Mouse (Mus musculus) G1E-ER4 (cell line): ENCODE measurements around the gene Tspan4. TPM values are rescaled to one million over a fixed set of nuclear protein-coding genes. Genes with fewer than 3 reads are reported as not detected.

Experiments
- GATA1 ChIP-seq: IDR thresholded peaks from one replicate; pipeline ENCODE4 v1.8.0; 2012; ENCODE audit warnings: low read length, inconsistent platforms
- polyA plus RNA-seq: library from polyadenylated mRNA; stranded (reverse); fragments of >175 nt; gene quantifications from 2 replicates; pipeline ENCODE4 v1.2.3, GENCODE M21; 2012

Tspan4 gene
- polyA plus RNA-seq, 1 experiment = 26.7 TPM

DNA sequence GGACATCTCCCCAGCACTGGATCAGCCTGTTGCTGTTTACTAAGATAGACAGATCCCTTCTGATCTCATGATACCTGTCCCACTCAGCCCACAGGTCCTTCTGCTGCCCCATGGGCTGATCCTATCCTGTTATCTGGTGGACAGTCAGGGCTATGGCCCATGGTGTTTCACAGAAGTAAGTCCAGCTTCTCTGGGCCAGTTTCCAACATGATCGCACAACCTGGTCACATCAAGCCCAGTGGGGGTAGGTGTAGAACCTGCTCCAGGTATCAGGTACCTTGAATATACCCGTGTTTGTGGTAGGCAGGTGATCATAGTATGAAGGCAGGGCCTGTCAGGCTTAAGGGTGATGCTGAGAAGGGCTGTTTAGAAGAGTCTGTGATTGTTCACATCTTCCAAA, 20.3 kb downstream of the Tspan4 start:
- no peak for TF ChIP-seq GATA1

DNA sequence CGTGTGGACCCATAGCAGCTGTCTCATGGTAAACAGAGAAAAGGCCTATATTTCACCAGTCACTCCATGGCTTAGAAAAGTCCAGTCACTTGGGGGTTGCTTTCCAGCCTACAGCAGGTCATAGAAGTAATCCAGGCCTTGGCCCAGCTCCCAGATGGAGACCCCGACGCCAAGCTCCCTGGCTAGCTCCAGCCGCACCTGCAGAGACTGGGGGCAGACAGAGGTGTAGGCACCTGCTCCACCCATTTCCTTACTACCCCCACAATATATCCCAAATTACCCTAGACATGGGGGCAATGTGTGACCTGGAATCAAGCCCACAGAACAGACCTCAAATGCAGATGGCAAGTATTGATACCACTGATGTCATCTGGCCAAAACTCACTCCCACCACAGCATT, 20.9 kb downstream of the Tspan4 start:
- no peak for TF ChIP-seq GATA1

DNA sequence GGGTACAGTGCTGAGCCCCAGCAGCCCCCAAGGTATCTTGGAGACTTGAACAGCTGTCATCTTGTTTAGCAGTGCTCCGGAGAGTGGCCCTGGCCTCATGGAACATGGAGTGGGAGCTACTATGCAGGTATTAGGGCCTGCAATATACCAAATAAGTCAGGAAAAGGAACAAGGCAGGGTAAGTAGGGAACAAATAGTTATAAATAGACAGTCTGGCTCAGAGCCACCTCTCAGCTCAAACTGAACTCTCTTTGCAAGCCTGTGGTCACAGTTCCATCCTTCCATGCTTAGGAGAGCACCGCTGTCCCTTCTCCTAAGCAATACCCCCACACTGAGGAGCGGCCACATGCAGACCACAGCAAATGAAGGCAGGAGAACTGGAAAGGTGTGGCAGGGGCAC, 22.6 kb downstream of the Tspan4 start:
- no peak for TF ChIP-seq GATA1

- TF ChIP-seq GATA1 = no peak
Observed at GRCm38 (mm10) chr7:141501820-141502555, 26.9 kb downstream of the Tspan4 start.

GRCm38 (mm10) chr7:141502556-141502905, 27.5 kb downstream of the Tspan4 start:
- no peak for TF ChIP-seq GATA1

- no peak for TF ChIP-seq GATA1
Observed at GRCm38 (mm10) chr7:141506278-141506677, 31.2 kb downstream of the Tspan4 start.

DNA sequence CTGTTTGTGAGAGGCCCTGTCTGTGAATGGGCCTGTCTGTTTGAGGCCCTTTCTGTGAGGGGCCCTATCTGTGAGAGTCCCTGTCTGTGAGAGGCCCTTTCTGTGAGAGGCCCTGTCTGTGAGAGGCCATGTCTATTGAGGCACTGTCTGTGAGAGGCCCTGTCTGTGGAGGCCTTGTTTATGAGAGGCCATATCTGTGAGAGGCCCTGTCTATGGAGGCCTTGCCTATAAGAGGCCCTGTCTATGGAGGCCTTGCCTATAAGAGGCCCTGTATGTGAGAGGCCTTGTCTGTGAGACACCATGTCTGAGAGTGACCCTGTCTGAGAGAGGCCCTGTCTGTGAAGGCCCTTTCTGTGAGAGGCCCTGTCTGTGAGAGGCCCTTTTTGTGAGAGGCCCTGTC, 33.1 kb downstream of the Tspan4 start:
- TF ChIP-seq GATA1 = no peak

- no peak for TF ChIP-seq GATA1
Observed at GRCm38 (mm10) chr7:141510196-141510595, 35.2 kb downstream of the Tspan4 start.

DNA sequence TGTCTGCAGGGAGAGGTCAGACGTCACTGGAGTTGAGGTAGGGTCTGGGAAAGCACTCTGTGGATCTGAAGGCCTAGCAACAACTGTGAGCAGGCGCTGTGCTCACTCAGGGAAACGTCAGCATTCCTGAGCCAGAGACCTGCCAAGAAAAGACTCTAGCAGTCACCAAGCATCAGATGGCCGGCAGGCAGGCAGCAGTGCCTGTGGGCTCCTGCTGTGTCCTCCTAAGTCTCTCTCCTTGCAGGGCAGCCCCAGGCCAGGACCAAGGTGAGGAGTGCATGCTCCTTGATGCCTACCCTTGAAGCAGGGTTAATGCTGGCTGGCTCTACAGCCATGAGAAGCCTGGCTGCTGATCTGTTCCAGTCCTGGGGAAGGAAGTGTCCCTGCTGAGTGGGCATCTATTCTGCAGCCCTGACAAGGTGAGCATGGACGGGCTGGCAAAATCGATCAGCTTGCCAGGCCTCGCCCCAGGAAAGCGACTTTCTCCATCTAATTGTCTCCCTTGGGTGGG, 35.7 kb downstream of the Tspan4 start:
- no peak for TF ChIP-seq GATA1

DNA sequence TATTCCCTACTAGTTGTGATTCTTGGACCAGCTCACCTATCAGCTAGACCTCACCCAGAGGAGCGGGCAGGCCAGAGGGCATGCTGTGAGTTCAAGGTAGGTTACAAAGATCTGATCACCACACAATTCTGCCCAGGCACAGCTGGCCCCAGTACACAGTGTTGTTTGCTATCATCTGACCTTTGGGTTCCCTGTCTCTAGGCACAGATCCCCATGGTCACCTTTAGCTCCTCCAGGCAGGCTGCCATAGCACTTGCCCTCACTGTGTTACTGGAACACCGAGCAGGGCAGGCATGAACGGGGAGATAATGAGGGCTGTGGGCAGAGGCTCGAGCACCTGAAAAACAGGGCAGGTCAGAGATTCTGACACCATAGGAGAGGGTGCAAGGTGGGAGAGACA, 42.6 kb downstream of the Tspan4 start:
- no peak for TF ChIP-seq GATA1

DNA sequence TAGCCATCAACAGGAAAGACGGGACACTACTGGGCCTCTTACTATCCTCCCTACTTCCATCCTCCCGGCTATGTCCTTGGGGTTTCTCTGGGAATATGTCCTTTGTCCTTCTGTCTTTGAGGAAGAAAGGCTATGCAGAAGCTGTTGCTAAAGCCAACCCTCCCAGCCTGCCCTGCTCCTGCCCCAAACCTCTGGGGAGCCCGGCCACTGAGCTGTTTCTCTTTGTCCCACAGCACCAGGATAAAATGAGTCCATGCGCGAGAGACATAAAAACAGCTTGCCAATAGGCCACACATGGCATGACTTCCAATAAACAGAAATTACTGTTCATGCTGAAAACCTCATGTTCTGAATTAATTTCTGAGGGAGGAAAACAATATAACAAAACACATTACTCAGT, 43.3 kb downstream of the Tspan4 start:
- no peak for TF ChIP-seq GATA1

- TF ChIP-seq GATA1 = no peak
Observed at GRCm38 (mm10) chr7:141518926-141519325, 43.9 kb downstream of the Tspan4 start.

DNA sequence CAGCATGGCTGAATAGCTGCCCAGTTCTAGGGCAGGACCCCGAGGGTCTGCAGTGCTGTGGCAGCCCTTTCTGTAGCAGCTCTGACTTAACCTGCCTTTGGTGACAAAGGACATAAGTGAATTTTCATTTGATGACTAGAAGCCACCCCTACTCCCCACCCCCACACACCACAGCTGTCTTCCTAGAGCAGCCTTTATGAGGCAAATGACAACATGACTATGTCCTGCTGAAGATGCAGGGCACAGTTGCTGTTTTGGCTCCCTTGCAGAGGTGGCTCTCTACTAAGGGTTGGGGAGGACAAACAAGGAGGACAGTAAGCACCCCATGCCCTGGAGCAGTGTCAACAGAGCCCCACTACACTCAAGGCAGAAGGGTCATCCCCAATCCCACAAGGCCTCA, 44.8 kb downstream of the Tspan4 start:
- TF ChIP-seq GATA1 = no peak

- no peak for TF ChIP-seq GATA1
Observed at GRCm38 (mm10) chr7:141523007-141523406, 48.0 kb downstream of the Tspan4 start.

- TF ChIP-seq GATA1 = no peak
Observed at GRCm38 (mm10) chr7:141524271-141524670, 49.2 kb downstream of the Tspan4 start.

DNA sequence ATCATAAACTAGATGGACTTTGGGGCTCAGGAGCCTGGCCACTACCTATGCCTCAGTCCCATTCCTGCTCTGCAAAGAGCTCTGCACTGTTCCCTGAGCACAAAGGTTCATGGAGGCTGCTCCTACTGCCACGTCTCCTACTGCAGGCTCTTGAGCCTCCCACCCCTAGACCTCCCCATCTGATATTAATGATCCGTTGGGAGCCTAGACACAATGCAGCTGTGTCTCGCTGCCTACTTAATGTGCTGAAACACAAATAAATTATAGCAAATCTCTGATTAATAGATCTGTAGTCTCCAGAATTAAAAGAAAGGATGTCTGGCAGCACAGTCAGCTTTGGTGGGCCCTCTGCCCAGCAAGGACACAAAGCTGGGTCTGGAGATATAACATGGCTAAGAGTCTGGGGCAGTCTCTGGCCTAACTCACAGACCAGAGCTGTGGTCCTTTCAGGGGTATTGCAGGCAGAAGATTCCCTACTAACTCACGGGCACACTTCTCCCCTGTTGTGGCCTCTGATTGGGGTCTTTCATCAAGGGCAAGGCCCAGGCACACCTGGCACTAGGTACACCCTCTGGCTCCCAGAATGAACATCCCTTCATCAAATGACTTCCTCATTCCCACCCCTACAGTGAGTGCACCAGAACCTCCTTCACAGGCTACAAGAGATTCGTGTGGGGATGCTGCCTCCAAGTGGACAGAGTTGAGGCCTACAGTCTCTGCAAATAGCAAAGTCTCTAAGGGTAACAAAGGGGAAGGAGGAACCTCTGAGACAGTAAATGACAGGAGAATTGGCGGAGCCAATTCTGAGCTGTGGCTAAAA, 49.9 kb downstream of the Tspan4 start:
- TF ChIP-seq GATA1 = no peak

GRCm38 (mm10) chr7:141525580-141525925, 50.5 kb downstream of the Tspan4 start:
- no peak for TF ChIP-seq GATA1
